Mouse (Mus musculus) embryonic facial prominence, embryonic 10.5 days (tissue): ENCODE measurements around the gene Map2k2. TPM values are rescaled to one million over a fixed set of nuclear protein-coding genes. Genes with fewer than 3 reads are reported as not detected.

Source experiments
- DNase-seq: peaks from one replicate; pipeline ENCODE4 v3.0.0-alpha.2; 2017; ENCODE audit warnings: low spot score
- H3K27ac ChIP-seq: fragments of 300-500 bp; sonication (generic); replicated peaks from 2 replicates; pipeline ENCODE4 v1.5.1; 2016; ENCODE audit warnings: mild to moderate bottlenecking
- H3K27me3 ChIP-seq: fragments of 300-500 bp; sonication (generic); replicated peaks from 2 replicates; pipeline ENCODE4 v1.6.1; 2016; ENCODE audit warnings: low read depth, mild to moderate bottlenecking; ENCODE audit not compliant: poor library complexity, severe bottlenecking
- H3K36me3 ChIP-seq: fragments of 300-500 bp; sonication (generic); replicated peaks from 2 replicates; pipeline ENCODE4 v1.6.1; 2016; ENCODE audit warnings: mild to moderate bottlenecking, moderate library complexity
- H3K4me1 ChIP-seq: fragments of 300-500 bp; sonication (generic); 2 replicates; pipeline ENCODE4 v1.6.1; 2016
- H3K4me3 ChIP-seq: fragments of 300-500 bp; sonication (generic); 2 replicates; pipeline ENCODE4 v1.5.1; 2016; ENCODE audit warnings: mild to moderate bottlenecking, moderate library complexity
- H3K9me3 ChIP-seq: fragments of 300-500 bp; sonication (generic); 2 replicates; pipeline ENCODE4 v1.6.1; 2016; ENCODE audit warnings: mild to moderate bottlenecking
- WGBS: fragments of 180-500 bp; shearing (Covaris S2); methylation state at CpG from one replicate; pipeline ENCODE4 v1.1.7; 2016; 5-methylcytosine and 5-hydroxymethylcytosine counted together
- polyA plus RNA-seq: library from polyadenylated mRNA; unstranded; fragments of >200 nt; fragmentation: Nextera tagmentation; extraction: Ambion mirVana; gene quantifications from 2 replicates; pipeline ENCODE4 v1.2.1, GENCODE M21; 2016

The Map2k2 gene
- polyA plus RNA-seq, 1 experiment from 2014 or later = 222 TPM

GRCm38 (mm10) chr10:81077916-81078315, 27.8 kb upstream of the Map2k2 start:
- Histone ChIP-seq H3K27me3 (no peaks in the 10 kb centered on the region), H3K27ac (no peak overlapping the region), H3K4me3 (no peak overlapping the region), H3K36me3 (peaks cover 100% of the 10 kb centered on the region), H3K9me3 (0 out of 2 replicates have a peak, but pooled peaks cover 2% of the 10 kb centered on the region), H3K4me1 (no peaks in the 10 kb centered on the region)
- 91% methylated on average over 11 of the region's 11 CpGs for WGBS
- DNase-seq = no peak

DNA sequence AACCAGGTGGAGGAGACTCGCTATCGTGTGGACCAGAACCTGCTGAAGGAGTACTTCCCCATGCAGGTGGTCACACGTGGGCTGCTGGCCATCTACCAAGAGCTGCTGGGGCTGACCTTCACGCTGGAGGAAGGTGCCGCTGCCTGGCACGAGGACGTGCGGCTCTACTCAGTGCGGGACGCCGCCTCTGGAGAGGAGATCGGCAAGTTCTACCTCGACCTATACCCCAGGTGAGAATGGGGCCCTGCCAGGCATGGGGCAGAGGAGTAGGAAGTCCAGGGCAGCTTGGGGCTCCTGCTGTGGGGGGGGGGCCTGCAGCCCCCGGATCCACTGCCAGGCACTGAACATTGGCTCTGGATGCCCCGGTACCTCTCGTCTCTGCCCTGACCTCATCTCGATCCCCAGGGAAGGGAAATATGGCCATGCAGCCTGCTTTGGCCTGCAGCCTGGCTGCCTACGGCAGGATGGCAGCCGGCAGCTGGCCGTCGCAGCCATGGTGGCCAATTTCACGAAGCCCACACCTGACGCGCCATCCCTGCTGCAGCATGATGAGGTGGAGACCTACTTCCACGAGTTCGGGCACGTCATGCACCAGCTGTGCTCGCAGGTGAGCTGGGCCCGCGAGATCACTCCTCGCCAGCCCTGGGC, 25.6 kb upstream of the Map2k2 start:
- WGBS = 95% methylated on average over 31 of the region's 31 CpGs
- Histone ChIP-seq H3K4me3 (no peak overlapping the region), H3K4me1 (no peaks in the 10 kb centered on the region), H3K27me3 (no peaks in the 10 kb centered on the region), H3K9me3 (no peaks in the 10 kb centered on the region), H3K36me3 (peaks cover 85% of the 10 kb centered on the region), H3K27ac (no peak overlapping the region)
- no peak for DNase-seq

GRCm38 (mm10) chr10:81082168-81082960, 23.4 kb upstream of the Map2k2 start:
- Histone ChIP-seq H3K36me3 (peaks cover 63% of the 10 kb centered on the region), H3K27ac (no peak overlapping the region)
- WGBS = 80% methylated on average over 7 of the region's 7 CpGs

DNA sequence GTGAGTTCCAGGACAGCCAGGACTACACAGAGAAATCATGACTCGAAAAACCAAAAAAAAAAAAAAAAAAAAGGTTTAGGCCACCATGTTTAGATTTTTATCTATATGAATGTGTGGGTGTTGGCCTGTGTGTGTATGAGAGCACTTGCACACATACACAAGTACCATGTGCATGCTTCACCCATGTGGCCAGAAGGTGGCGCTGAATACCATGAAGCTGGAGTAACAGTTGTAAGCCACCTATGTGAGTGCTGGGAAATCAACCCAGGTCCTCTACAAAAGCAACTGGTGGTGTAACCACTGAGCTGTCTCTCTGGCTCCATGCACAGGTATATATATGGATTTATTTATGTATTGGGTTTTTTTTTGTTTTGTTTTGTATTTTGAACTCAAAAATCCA, 18.7 kb upstream of the Map2k2 start:
- H3K36me3 ChIP-seq = peaks cover 17% of the 10 kb centered on the region
- WGBS = 49% methylated on average over 2 of the region's 2 CpGs
- H3K27me3 ChIP-seq = no peaks in the 10 kb centered on the region
- peaks cover 19% of the 10 kb centered on the region for H3K4me1 ChIP-seq
- no peak overlapping the region for H3K27ac ChIP-seq
- H3K9me3 ChIP-seq = no peaks in the 10 kb centered on the region; the same call in 1 of the 2 replicates
- peak; percentile 23 for DNase-seq
- H3K4me3 ChIP-seq = no peak overlapping the region

More at GRCm38 (mm10) chr10:81082168-81082960, 23.4 kb upstream of the Map2k2 start:
- H3K4me3 ChIP-seq = no peak overlapping the region
- no peaks in the 10 kb centered on the region for H3K27me3 ChIP-seq
- no peaks in the 10 kb centered on the region; the same call in 1 of the 2 replicates for H3K9me3 ChIP-seq
- peak; percentile 57 for DNase-seq
- no peaks in the 10 kb centered on the region for H3K4me1 ChIP-seq

- DNase-seq = peak; percentile 56
- H3K9me3 ChIP-seq = no peaks in the 10 kb centered on the region; the same call in 1 of the 2 replicates
- no peak overlapping the region for H3K27ac ChIP-seq
- WGBS = 69% methylated on average over 2 of the region's 2 CpGs
- H3K27me3 ChIP-seq = 0 out of 2 replicates have a peak, but pooled peaks cover 5% of the 10 kb centered on the region
- peaks cover 22% of the 10 kb centered on the region for H3K4me1 ChIP-seq
- no peaks in the 10 kb centered on the region for H3K36me3 ChIP-seq
- no peak overlapping the region for H3K4me3 ChIP-seq
Measured at GRCm38 (mm10) chr10:81089216-81089615, 16.5 kb upstream of the Map2k2 start.

GRCm38 (mm10) chr10:81090621-81091020, 15.1 kb upstream of the Map2k2 start:
- H3K27me3 ChIP-seq = 0 out of 2 replicates have a peak, but pooled peaks cover 5% of the 10 kb centered on the region
- DNase-seq = no peak
- no peaks in the 10 kb centered on the region for H3K36me3 ChIP-seq
- peaks cover 22% of the 10 kb centered on the region for H3K4me1 ChIP-seq
- 83% methylated on average over 7 of the region's 7 CpGs for WGBS
- H3K27ac ChIP-seq = no peak overlapping the region
- H3K4me3 ChIP-seq = no peak overlapping the region
- H3K9me3 ChIP-seq = no peaks in the 10 kb centered on the region; the same call in 1 of the 2 replicates

GRCm38 (mm10) chr10:81092465-81093250, 13.1 kb upstream of the Map2k2 start:
- no peak overlapping the region for H3K27ac ChIP-seq
- H3K36me3 ChIP-seq = no peaks in the 10 kb centered on the region
- 57% methylated on average over 22 of the region's 22 CpGs for WGBS
- H3K4me1 ChIP-seq = peaks cover 22% of the 10 kb centered on the region
- 0 out of 2 replicates have a peak, but pooled peaks cover 3% of the 10 kb centered on the region for H3K9me3 ChIP-seq
- peak; percentile 35 for DNase-seq
- no peak overlapping the region for H3K4me3 ChIP-seq
- 0 out of 2 replicates have a peak, but pooled peaks cover 5% of the 10 kb centered on the region for H3K27me3 ChIP-seq

- DNase-seq = no peak
- H3K9me3 ChIP-seq = 0 out of 2 replicates have a peak, but pooled peaks cover 3% of the 10 kb centered on the region
- H3K27ac ChIP-seq = no peak overlapping the region
- 0 out of 2 replicates have a peak, but pooled peaks cover 5% of the 10 kb centered on the region for H3K27me3 ChIP-seq
- H3K4me1 ChIP-seq = peaks cover 10% of the 10 kb centered on the region; the same call in 1 of the 2 replicates
- 65% methylated on average over 9 of the region's 9 CpGs for WGBS
- no peaks in the 10 kb centered on the region for H3K36me3 ChIP-seq
- no peak overlapping the region for H3K4me3 ChIP-seq
Measured at GRCm38 (mm10) chr10:81094931-81095678, 10.6 kb upstream of the Map2k2 start.

DNA sequence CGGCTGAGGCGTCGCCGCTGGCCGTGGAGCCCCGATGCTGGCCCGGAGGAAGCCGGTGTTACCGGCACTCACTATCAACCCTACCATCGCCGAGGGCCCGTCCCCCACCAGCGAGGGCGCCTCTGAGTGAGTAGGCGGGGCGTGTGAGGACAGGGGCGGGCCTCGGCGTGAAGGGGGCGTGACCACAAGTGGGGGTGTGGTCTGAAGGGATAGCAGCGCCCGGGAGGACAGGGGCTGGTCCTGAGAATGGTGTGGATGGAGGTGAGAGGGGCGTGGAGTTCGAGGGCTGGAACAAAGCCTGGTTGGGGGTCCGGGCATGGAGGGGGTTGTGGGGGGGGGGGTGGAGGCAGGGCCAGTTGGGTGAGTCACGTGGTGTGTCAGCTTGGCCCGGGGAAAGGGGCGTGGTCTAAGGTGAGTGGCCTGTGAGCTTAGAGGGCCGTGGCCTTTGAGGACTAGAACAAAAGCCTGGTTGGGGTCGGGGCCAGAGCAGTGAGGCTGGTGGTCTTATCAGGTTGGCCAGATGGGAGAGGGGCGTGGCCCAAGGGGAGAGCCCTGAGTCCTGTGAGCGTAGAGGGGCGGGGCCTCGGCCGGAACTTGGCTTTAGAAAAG, 502 bp downstream of the Map2k2 start:
- DNase-seq = peak; percentile 94
- Histone ChIP-seq H3K27ac (peak overlapping the region; percentile 99), H3K4me1 (peaks cover 30% of the 10 kb centered on the region), H3K36me3 (peaks cover 39% of the 10 kb centered on the region), H3K9me3 (no peaks in the 10 kb centered on the region), H3K27me3 (no peaks in the 10 kb centered on the region), H3K4me3 (peak overlapping the region; percentile 95)
- WGBS = under 1% methylated on average over 35 of the region's 35 CpGs

DNA sequence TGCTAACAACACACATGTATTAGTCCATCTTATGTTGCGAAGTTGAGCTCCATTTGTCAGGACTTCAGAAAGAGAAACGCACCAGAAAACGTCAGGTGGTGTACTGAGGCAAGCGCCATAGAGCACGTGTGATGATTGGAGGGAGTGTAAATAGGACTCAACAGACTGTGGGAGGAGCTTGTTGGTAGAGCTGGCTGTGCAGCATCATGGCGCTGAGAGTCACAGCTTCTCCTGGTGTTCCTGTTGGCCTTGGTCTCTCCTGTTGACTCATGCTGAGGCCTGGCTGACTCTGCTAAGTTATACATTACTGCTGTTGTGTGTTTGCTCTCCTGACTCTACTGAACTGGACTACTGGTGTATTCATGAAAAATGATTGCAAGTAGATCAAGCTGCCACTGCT, 7.2 kb downstream of the Map2k2 start:
- no peak overlapping the region for H3K27ac ChIP-seq
- H3K27me3 ChIP-seq = no peaks in the 10 kb centered on the region
- WGBS = 91% methylated on average over 6 of the region's 6 CpGs
- DNase-seq = no peak
- H3K4me3 ChIP-seq = no peak overlapping the region
- H3K36me3 ChIP-seq = peaks cover 99% of the 10 kb centered on the region
- no peaks in the 10 kb centered on the region for H3K9me3 ChIP-seq
- H3K4me1 ChIP-seq = 0 out of 2 replicates have a peak, but pooled peaks cover 5% of the 10 kb centered on the region

DNA sequence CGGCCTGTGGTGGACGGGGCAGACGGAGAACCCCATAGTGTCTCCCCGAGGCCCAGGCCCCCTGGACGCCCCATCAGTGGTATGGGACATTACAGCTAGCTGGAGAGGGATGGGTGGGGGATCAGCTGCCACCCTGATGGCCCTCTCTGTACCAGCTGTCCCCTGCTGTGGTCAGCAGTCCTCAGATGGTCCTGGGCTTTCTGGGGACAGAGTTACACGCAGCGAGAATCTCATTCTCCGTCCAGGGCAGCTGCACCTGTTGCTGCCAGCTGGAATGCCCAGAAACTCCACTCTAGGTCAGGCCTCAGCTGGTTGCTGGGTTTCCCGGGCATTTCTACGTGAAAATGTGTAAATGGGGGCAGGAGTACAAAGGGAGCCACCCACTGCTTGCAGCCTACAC, 13.9 kb downstream of the Map2k2 start:
- H3K36me3 ChIP-seq = peaks cover 99% of the 10 kb centered on the region
- no peak for DNase-seq
- H3K9me3 ChIP-seq = no peaks in the 10 kb centered on the region
- no peak overlapping the region for H3K4me3 ChIP-seq
- H3K27me3 ChIP-seq = no peaks in the 10 kb centered on the region
- 94% methylated on average over 10 of the region's 10 CpGs for WGBS
- H3K27ac ChIP-seq = no peak overlapping the region
- no peaks in the 10 kb centered on the region for H3K4me1 ChIP-seq
